Mouse (Mus musculus): Measurements from ENCODE around the gene Serinc5.

DNA sequence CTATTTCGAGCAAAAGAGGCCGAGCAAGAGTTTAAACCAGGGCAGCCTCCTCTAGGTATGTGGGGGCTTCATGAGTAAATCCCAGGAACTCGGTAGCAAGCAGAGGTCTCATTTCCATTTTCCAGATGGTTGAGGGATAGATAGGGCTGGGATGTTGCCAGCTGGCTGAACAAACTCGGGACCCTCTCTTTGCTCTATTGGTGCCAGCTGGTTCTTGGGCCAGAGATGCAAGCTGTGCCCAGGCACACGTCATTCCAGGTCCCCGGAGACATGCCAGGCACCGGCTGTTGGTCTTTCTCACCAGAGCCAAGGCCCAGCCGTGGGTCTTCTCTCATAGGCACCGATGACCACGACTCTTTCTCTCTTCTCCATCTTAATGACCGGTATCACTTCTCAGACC lies 122.8 kb downstream of the Serinc5 start:
- TF ChIP-seq POLR2A (IDR thresholded peaks at IDR 0.05; ENCODE audit: low read depth, low read length) (no peak), CTCF (conservative IDR thresholded peaks at IDR 0.05; ENCODE audit: insufficient read depth, insufficient read length, low read depth, low read length) (no peak)
